Mouse (Mus musculus): ENCODE results near the gene Tbpl1. TPM values are rescaled to one million over a fixed set of nuclear protein-coding genes. Genes with fewer than 3 reads are reported as not detected.
A peak's percentile ranks its signal among the peaks of the same experiment; 100 is the strongest.

Tbpl1 gene
- polyA plus RNA-seq (2015; fragmentation: Nextera tagmentation; extraction: Ambion mirVana) = 115 and 117 TPM in 2 replicates

DNA sequence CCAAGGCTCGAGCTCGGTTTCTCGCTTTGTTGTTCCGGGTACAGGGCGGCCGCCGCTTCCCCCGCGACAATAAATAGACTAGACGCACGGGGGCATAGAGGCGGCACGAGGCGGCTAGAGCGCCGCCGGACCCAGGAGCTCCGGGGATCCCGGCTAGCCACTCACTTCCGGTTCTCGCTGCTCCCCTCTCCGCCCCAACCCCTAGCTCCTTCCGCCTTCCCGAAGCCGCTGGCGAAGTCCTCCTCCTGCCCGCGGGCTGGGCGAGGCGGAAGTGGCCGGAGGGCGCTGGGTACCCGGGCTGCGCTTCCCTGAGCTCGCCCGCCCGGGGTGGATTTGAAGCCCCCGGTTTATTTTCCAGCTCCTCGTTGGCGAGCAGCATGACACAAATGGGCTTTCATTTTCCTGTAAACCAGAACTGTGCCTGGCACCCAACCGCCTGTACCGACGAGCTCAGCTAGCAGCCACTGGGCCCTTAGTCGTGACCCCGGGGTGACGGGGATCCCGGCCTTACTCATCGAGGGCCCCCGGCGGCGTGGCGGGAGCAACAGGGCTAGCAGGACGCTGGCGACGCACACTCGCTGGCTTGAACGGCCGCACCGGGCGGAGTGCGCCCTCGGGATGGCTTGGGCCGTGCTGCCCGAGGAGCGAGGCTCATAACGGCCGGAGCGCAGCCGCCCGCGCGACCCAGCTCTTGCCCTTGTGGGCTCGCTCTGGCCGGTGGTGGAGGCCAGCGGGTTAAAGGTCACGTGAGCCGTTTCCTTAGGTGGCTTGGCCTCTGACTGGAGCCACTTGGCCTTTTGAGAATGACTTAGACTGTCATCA, at the start of gene Tbpl1:
Tbpl1 (minus strand) TSS at position 667 of the 822 bp plus-strand sequence.
- under 1% methylated on average over 77 of the region's 77 CpGs for WGBS
- peak within 1 kb of the TSS; percentile 97 for H3K4me3 ChIP-seq
- peak; percentile 99 for ATAC-seq (ENCODE audit: low FRiP score)

GRCm38 (mm10) chr10:22781466-22781865, 49.7 kb upstream of the Tbpl1 start:
- Histone ChIP-seq H3K4me3 (no peak overlapping the region), H3K36me3 (no peaks in the 10 kb centered on the region), H3K4me2 (no peak overlapping the region), H3K9ac (no peak overlapping the region), H3K9me3 (no peaks in the 10 kb centered on the region), H3K27me3 (no peaks in the 10 kb centered on the region), H3K27ac (no peak overlapping the region), H3K4me1 (replicated peaks) (no peaks in the 10 kb centered on the region)
- no peak for ATAC-seq (ENCODE audit: low FRiP score)
- 37% methylated on average over 4 of the region's 4 CpGs for WGBS

More for the DNA sequence above, at the start of gene Tbpl1:
- Histone ChIP-seq H3K9me3 (no peaks in the 10 kb centered on the region), H3K4me2 (peak within 1 kb of the TSS; percentile 82), H3K27ac (peak within 1 kb of the TSS; percentile 98), H3K36me3 (no peaks in the 10 kb centered on the region), H3K27me3 (no peaks in the 10 kb centered on the region), H3K4me1 (replicated peaks) (peaks cover 36% of the 10 kb centered on the region), H3K9ac (peak within 1 kb of the TSS; percentile 98)

DNA sequence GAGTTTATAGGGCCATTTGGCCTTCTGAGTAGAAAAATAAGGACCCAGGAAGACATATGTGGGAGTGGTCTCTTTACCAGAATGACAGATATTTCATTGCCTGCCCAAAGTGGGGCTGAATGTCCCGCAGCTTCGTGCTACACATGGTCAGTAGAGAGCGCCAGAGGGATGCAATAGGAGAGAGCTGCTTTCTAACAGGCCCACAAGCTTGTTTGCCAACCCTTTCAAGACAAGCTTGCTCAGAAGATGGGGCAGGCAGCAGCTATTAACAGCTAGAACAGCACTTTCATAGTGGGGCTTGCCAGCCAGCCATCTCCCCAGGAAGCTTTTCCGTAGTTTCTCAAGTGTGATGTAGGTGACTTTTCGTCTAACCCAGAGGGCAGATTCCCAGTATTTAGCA, 46.2 kb upstream of the Tbpl1 start:
- H3K36me3 ChIP-seq = no peaks in the 10 kb centered on the region
- H3K27me3 ChIP-seq = no peaks in the 10 kb centered on the region
- no peaks in the 10 kb centered on the region for H3K4me1 ChIP-seq (replicated peaks)
- no peak overlapping the region for H3K4me2 ChIP-seq
- no peaks in the 10 kb centered on the region for H3K9me3 ChIP-seq
- H3K27ac ChIP-seq = no peak overlapping the region
- ATAC-seq (ENCODE audit: low FRiP score) = no peak
- WGBS = 20% methylated on average over 5 of the region's 5 CpGs
- H3K9ac ChIP-seq = no peak overlapping the region
- no peak overlapping the region for H3K4me3 ChIP-seq

GRCm38 (mm10) chr10:22776007-22776698, 44.4 kb upstream of the Tbpl1 start:
- H3K36me3 ChIP-seq = no peaks in the 10 kb centered on the region
- no peaks in the 10 kb centered on the region for H3K4me1 ChIP-seq (replicated peaks)
- H3K9ac ChIP-seq = peak overlapping the region; percentile 43; the same call in 1 of the 2 replicates
- WGBS = 17% methylated on average over 7 of the region's 7 CpGs
- no peak overlapping the region for H3K27ac ChIP-seq
- no peak overlapping the region for H3K4me3 ChIP-seq
- peak; percentile 73; the same call in 1 of the 2 replicates for ATAC-seq (ENCODE audit: low FRiP score)
- H3K9me3 ChIP-seq = no peaks in the 10 kb centered on the region
- no peaks in the 10 kb centered on the region for H3K27me3 ChIP-seq
- no peak overlapping the region for H3K4me2 ChIP-seq

DNA sequence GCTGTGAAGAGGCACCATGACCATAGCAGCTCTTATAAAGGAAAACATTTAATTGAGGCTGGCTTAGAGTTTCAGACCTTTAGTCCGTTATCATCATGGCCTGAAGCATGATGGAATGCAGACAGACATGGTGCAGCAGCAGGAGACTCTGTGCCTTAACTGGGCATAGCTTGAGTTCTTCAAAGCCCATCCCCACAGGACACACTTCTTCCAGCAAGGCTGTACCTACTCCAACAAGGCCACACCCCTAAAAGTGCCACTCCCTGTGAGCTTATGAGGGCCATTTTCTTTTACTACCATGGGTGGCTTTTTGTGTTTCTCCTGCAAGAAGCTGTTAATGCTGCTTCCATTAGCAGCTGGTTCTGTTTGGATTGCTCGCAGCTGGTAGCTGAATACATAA, 43.7 kb upstream of the Tbpl1 start:
- Histone ChIP-seq H3K4me1 (replicated peaks) (no peaks in the 10 kb centered on the region), H3K27ac (no peak overlapping the region), H3K27me3 (no peaks in the 10 kb centered on the region), H3K4me3 (no peak overlapping the region), H3K36me3 (no peaks in the 10 kb centered on the region), H3K4me2 (no peak overlapping the region), H3K9me3 (no peaks in the 10 kb centered on the region), H3K9ac (peak overlapping the region; percentile 43; the same call in 1 of the 2 replicates)
- ATAC-seq (ENCODE audit: low FRiP score) = no peak
- 79% methylated on average over 2 of the region's 2 CpGs for WGBS

- no peak for ATAC-seq (ENCODE audit: low FRiP score)
- H3K27me3 ChIP-seq = no peaks in the 10 kb centered on the region
- H3K9me3 ChIP-seq = no peaks in the 10 kb centered on the region
- no peaks in the 10 kb centered on the region for H3K36me3 ChIP-seq
- no peak overlapping the region for H3K4me3 ChIP-seq
- no peak overlapping the region for H3K27ac ChIP-seq
- no peak overlapping the region for H3K4me2 ChIP-seq
- no peaks in the 10 kb centered on the region for H3K4me1 ChIP-seq (replicated peaks)
- 88% methylated on average over 3 of the region's 3 CpGs for WGBS
- no peak overlapping the region for H3K9ac ChIP-seq
Observed at GRCm38 (mm10) chr10:22774626-22775025, 42.9 kb upstream of the Tbpl1 start.

GRCm38 (mm10) chr10:22754240-22754639, 22.5 kb upstream of the Tbpl1 start:
- ATAC-seq (ENCODE audit: low FRiP score) = no peak
- Histone ChIP-seq H3K36me3 (no peaks in the 10 kb centered on the region), H3K4me1 (replicated peaks) (no peaks in the 10 kb centered on the region), H3K9me3 (peaks cover 3% of the 10 kb centered on the region; the same call in 1 of the 2 replicates), H3K4me2 (no peak overlapping the region), H3K4me3 (no peak overlapping the region), H3K27ac (no peak overlapping the region), H3K27me3 (no peaks in the 10 kb centered on the region), H3K9ac (no peak overlapping the region)
- 100% methylated on average over 1 of the region's 1 CpGs for WGBS

DNA sequence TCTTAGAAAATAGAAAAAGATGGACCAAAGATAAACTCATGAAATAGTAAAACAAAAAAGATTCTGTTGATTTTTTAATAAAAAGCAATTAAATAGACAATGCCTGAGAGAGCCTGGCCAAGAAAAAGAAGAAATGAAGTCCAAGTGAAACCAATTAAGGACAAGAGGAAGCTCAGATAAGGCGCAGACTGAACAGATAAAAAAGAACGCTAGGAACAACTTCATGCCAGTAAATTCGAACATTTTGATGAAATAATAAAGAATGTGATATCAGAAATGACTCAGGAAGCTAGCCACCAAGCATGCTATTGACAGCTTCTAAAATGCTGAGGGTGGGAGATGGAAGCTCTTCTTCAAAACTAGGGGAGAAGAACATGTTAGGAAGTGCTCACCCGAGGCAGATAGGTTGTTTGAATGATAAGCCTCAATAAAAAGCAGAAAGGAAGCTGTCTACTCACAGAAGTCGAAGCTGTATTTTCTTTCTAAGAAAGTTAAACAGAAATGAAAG, 19.5 kb upstream of the Tbpl1 start:
- peaks cover 3% of the 10 kb centered on the region; the same call in 1 of the 2 replicates for H3K9me3 ChIP-seq
- no peaks in the 10 kb centered on the region for H3K27me3 ChIP-seq
- H3K4me1 ChIP-seq (replicated peaks) = peaks cover 13% of the 10 kb centered on the region
- no peaks in the 10 kb centered on the region for H3K36me3 ChIP-seq
- no peak overlapping the region for H3K4me3 ChIP-seq
- H3K27ac ChIP-seq = no peak overlapping the region
- 75% methylated on average over 5 of the region's 5 CpGs for WGBS
- no peak for ATAC-seq (ENCODE audit: low FRiP score)
- no peak overlapping the region for H3K9ac ChIP-seq
- no peak overlapping the region for H3K4me2 ChIP-seq

GRCm38 (mm10) chr10:22746334-22747322, 14.9 kb upstream of the Tbpl1 start:
- no peak overlapping the region for H3K9ac ChIP-seq
- no peaks in the 10 kb centered on the region for H3K9me3 ChIP-seq
- H3K36me3 ChIP-seq = no peaks in the 10 kb centered on the region
- H3K4me1 ChIP-seq (replicated peaks) = peaks cover 15% of the 10 kb centered on the region
- peak; percentile 97 for ATAC-seq (ENCODE audit: low FRiP score)
- H3K4me3 ChIP-seq = no peak overlapping the region
- H3K27ac ChIP-seq = peak overlapping the region; percentile 82
- WGBS = 46% methylated on average over 13 of the region's 13 CpGs
- no peak overlapping the region for H3K4me2 ChIP-seq
- H3K27me3 ChIP-seq = no peaks in the 10 kb centered on the region

GRCm38 (mm10) chr10:22745922-22746321, 14.2 kb upstream of the Tbpl1 start:
- Histone ChIP-seq H3K36me3 (no peaks in the 10 kb centered on the region), H3K4me3 (no peak overlapping the region), H3K9ac (no peak overlapping the region), H3K4me2 (no peak overlapping the region), H3K9me3 (no peaks in the 10 kb centered on the region), H3K27ac (peak overlapping the region; percentile 82), H3K27me3 (no peaks in the 10 kb centered on the region), H3K4me1 (replicated peaks) (peaks cover 15% of the 10 kb centered on the region)
- 62% methylated on average over 7 of the region's 7 CpGs for WGBS
- peak; percentile 50 for ATAC-seq (ENCODE audit: low FRiP score)

DNA sequence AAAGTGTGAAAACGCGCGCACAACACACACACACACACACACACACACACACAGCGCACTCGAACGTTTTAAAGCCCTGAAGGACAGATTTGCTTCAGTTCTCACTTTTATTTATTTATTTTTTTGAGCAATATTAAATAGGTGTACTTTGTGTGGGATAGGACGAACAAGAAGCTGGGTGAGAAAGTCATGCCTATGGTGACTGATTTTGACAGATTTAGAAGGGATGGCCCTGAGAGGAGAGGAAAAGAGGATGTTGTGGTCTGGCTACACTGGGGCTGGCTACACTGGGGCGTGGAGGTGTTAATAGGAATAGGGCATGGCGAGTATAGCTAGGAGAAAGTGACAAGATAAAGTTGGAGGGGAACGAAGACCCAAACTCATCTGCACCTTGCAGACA, 443 bp upstream of the Tbpl1 start:
- Histone ChIP-seq H3K9ac (peak overlapping the region; percentile 98), H3K4me3 (peak overlapping the region; percentile 97), H3K4me1 (replicated peaks) (peaks cover 29% of the 10 kb centered on the region), H3K36me3 (no peaks in the 10 kb centered on the region), H3K27me3 (no peaks in the 10 kb centered on the region), H3K9me3 (no peaks in the 10 kb centered on the region), H3K4me2 (peak overlapping the region; percentile 82), H3K27ac (peak overlapping the region; percentile 98)
- no peak for ATAC-seq (ENCODE audit: low FRiP score)
- WGBS = 64% methylated on average over 10 of the region's 10 CpGs

DNA sequence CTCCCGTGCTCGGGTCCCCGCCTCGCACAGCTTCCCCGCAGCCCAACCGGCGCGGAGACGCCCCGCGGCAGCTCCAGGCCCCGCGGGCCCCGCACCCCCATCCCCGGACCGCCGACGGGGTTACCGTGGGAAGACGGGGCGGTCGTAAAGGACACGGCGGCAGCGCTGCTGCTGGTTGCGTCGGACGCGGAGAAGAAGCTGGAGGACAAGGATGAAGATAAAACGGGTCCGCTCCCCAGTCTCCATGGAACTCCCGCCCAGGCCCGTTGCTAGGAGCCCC, 806 bp downstream of the Tbpl1 start:
- H3K9me3 ChIP-seq = no peaks in the 10 kb centered on the region
- H3K36me3 ChIP-seq = no peaks in the 10 kb centered on the region
- no peak for ATAC-seq (ENCODE audit: low FRiP score)
- peak overlapping the region; percentile 77 for H3K4me2 ChIP-seq
- H3K9ac ChIP-seq = peak overlapping the region; percentile 98
- H3K4me1 ChIP-seq (replicated peaks) = peaks cover 40% of the 10 kb centered on the region
- WGBS = under 1% methylated on average over 33 of the region's 33 CpGs
- H3K27ac ChIP-seq = peak overlapping the region; percentile 98
- H3K4me3 ChIP-seq = peak overlapping the region; percentile 97
- H3K27me3 ChIP-seq = no peaks in the 10 kb centered on the region

Measured in hindbrain, embryonic 13.5 days (tissue).